Mouse (Mus musculus) bone marrow macrophage, adult 2 months (primary cell): Measurements from ENCODE around the gene Exoc2. TPM values are rescaled to one million over a fixed set of nuclear protein-coding genes. Genes with fewer than 3 reads are reported as not detected.

Source experiments
- H3K27ac ChIP-seq: 2 replicates; pipeline ENCODE4 v1.5.1; 2012; ENCODE audit warnings: low read depth, low read length; ENCODE audit not compliant: insufficient read depth
- H3K4me1 ChIP-seq: 2 replicates; pipeline ENCODE4 v1.6.1; 2012; ENCODE audit warnings: low read length; ENCODE audit not compliant: control insufficient read depth, insufficient read depth
- H3K4me3 ChIP-seq: 2 replicates; pipeline ENCODE4 v1.5.1; 2012; ENCODE audit warnings: mild to moderate bottlenecking, low read length, moderate library complexity; ENCODE audit not compliant: insufficient read depth
- CTCF ChIP-seq: IDR thresholded peaks from 2 replicates; pipeline ENCODE4 v1.5.1; 2012; ENCODE audit warnings: low read depth, mild to moderate bottlenecking, low read length, moderate library complexity
- POLR2A ChIP-seq: IDR thresholded peaks from 2 replicates; pipeline ENCODE4 v1.6.1; 2012; ENCODE audit warnings: mild to moderate bottlenecking, low read depth, low read length, borderline replicate concordance
- polyA plus RNA-seq: library from polyadenylated mRNA; stranded (reverse); fragments of >200 nt; gene quantifications from 2 replicates; pipeline ENCODE4 v1.2.4, GENCODE M21; 2012; ENCODE audit not compliant: missing spikeins, insufficient read depth, insufficient read length

Exoc2 gene
- polyA plus RNA-seq, 1 experiment: 29.5 TPM

DNA sequence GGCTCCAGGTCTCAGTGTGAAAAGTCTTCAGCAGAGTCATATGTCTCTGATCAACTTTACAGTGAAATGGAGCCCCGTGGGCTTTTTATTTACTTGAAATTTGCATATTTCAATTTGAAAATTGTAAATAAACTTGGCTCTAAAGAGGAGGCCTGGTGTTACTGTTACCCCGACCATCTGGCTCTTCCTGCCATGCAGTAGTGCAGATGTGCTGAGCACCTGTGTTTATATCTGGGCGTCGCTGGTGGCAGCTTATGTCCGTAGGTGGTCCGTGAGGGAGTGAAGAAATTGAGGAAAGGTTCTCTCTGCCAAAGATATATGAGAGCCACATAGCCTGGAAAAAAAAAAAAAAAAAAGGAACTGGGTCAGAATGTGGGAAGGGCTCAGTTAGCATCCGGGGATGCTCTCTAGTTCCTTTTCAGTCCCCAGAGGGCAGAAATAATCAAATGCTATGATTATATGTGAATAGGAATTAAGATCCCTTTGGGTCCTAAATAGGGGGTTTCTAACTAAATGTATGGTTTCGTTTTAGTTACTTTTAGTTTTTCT, 2.7 kb upstream of the Exoc2 start:
- TF ChIP-seq CTCF: no peak
- no peak for TF ChIP-seq POLR2A
- H3K27ac ChIP-seq: no peak overlapping the region

GRCm38 (mm10) chr13:30974247-30974630, 346 bp upstream of the Exoc2 start:
- no peak for TF ChIP-seq POLR2A
- TF ChIP-seq CTCF: no peak
- H3K4me3 ChIP-seq: peak overlapping the region; percentile 89
- H3K4me1 ChIP-seq: peaks cover 22% of the 10 kb centered on the region
- no peak overlapping the region for H3K27ac ChIP-seq

More for the DNA sequence above, 2.7 kb upstream of the Exoc2 start:
- peaks cover 9% of the 10 kb centered on the region for H3K4me1 ChIP-seq
- H3K4me3 ChIP-seq: no peak overlapping the region

GRCm38 (mm10) chr13:30972102-30972501, 1.8 kb downstream of the Exoc2 start:
- H3K4me1 ChIP-seq: peaks cover 27% of the 10 kb centered on the region
- TF ChIP-seq POLR2A: no peak
- no peak for TF ChIP-seq CTCF
- 0 out of 2 replicates have a peak overlapping the region, but pooled peaks have one; percentile 38 for H3K27ac ChIP-seq
- peak overlapping the region; percentile 22 for H3K4me3 ChIP-seq

- H3K4me3 ChIP-seq: no peak overlapping the region
Measured at GRCm38 (mm10) chr13:30971047-30971446, 2.8 kb downstream of the Exoc2 start.

GRCm38 (mm10) chr13:30968311-30968710, 5.6 kb downstream of the Exoc2 start:
- Histone ChIP-seq H3K4me1 (peaks cover 21% of the 10 kb centered on the region), H3K27ac (no peak overlapping the region), H3K4me3 (no peak overlapping the region)
- TF ChIP-seq CTCF (no peak), POLR2A (no peak)

More at GRCm38 (mm10) chr13:30971047-30971446, 2.8 kb downstream of the Exoc2 start:
- TF ChIP-seq POLR2A (no peak), CTCF (no peak)
- peaks cover 25% of the 10 kb centered on the region for H3K4me1 ChIP-seq
- H3K27ac ChIP-seq: no peak overlapping the region

DNA sequence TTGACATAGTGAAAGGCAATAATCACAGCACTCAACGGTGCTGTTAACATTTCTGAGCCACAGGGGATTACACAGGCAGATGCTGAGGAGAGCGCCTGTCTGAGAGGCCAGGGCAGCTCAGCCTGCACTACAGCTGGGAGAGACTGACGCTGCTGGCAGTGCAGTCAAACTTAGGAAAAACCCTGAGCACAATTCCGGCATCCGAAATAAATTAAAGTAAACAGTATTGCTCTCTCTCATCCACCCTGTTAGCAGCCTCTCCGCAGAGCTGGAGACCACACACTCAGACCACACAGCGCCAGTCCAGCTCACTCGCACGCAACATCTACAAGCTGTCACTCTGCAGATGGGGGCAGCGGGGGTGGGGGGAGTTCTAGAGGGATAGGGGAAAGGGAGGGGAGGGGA, 7.4 kb downstream of the Exoc2 start:
- no peak overlapping the region for H3K4me3 ChIP-seq
- peaks cover 18% of the 10 kb centered on the region for H3K4me1 ChIP-seq
- TF ChIP-seq CTCF: no peak
- no peak for TF ChIP-seq POLR2A
- H3K27ac ChIP-seq: no peak overlapping the region

DNA sequence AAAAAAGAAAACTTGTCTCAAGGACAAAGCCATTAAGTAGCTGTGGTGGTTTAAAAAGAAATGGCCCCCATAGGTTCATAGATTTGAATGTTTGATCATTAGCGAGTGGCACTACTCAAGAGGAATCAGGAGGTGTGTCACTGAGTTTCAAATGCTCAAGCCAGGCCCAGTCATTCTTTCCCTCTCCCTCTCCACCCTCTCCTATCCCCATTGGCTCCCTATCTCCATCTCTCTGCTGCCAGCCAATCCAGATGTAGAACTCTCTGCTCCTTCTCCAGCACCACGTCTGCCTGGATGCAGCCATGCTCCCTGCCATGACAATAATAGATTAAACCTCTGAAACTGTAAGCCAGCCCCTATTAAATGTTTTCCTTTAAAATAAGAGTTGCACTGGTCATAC, 12.0 kb downstream of the Exoc2 start:
- TF ChIP-seq CTCF: no peak
- TF ChIP-seq POLR2A: no peak
- Histone ChIP-seq H3K4me1 (peaks cover 5% of the 10 kb centered on the region), H3K4me3 (no peak overlapping the region), H3K27ac (no peak overlapping the region)

- no peak overlapping the region for H3K4me3 ChIP-seq
- TF ChIP-seq CTCF (no peak), POLR2A (no peak)
- no peak overlapping the region for H3K27ac ChIP-seq
- peaks cover 7% of the 10 kb centered on the region for H3K4me1 ChIP-seq
Measured at GRCm38 (mm10) chr13:30960714-30961113, 13.2 kb downstream of the Exoc2 start.

DNA sequence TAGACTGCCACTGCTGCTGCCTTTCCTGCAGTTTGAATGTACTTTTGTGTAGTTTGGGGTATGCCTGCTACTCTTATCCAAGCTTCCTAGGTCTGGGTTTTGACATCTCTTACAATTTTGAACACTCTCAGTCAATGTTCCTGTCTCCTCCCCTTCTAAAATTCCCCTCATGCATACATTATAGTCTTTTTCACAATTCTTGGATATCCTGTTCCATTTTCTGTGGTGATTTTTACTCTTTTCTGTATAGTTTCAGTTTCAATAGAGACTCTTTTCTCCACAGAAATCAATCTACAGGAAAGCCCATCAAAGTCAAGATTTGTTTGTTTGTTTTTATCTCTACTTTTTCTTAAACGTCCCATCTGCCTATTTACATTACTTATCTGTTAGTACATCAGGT, 20.3 kb downstream of the Exoc2 start:
- TF ChIP-seq CTCF: no peak
- TF ChIP-seq POLR2A: no peak
- Histone ChIP-seq H3K4me1 (peaks cover 21% of the 10 kb centered on the region), H3K27ac (no peak overlapping the region), H3K4me3 (no peak overlapping the region)

GRCm38 (mm10) chr13:30952044-30952443, 21.8 kb downstream of the Exoc2 start:
- no peak overlapping the region for H3K27ac ChIP-seq
- H3K4me3 ChIP-seq: no peak overlapping the region
- no peak for TF ChIP-seq CTCF
- peaks cover 20% of the 10 kb centered on the region for H3K4me1 ChIP-seq

DNA sequence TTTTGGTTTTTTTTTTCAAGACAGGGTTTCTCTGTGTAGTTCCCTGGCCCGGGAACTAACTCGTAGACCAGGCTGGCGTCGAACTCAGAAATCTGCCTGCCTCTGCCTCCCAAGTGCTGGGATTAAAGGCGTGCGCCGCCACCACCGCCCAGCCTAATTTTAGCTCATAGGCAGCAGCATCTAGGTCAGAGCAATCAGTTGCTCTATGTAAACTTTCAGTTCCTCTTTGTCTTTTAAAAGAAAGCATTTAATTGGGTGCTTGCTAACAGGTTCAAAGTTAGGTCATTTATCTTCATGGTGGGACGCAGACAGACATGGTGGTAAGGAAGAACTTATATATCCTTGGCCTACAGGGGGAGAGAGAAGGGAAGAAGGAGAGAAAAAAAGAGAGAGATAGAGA, 24.7 kb downstream of the Exoc2 start:
- TF ChIP-seq CTCF (no peak), POLR2A (no peak)
- Histone ChIP-seq H3K4me3 (no peak overlapping the region), H3K27ac (no peak overlapping the region), H3K4me1 (peaks cover 28% of the 10 kb centered on the region)
